Mouse (Mus musculus) hindbrain, embryonic 12.5 days (tissue): ENCODE results near the gene Sel1l. TPM values are rescaled to one million over a fixed set of nuclear protein-coding genes. Genes with fewer than 3 reads are reported as not detected.

Experiments
- ATAC-seq: fragments of 200-750 bp; cut with Nextera tagmentation; 2 replicates; pipeline ENCODE4 v1.8.0; 2017; ENCODE audit warnings: moderate TSS enrichment; ENCODE audit not compliant: low FRiP score
- H3K27ac ChIP-seq: fragments of 300-500 bp; sonication (generic); 2 replicates; pipeline ENCODE4 v1.5.1; 2016; ENCODE audit warnings: mild to moderate bottlenecking
- H3K27me3 ChIP-seq: fragments of 300-500 bp; sonication (generic); 2 replicates; pipeline ENCODE4 v1.6.1; 2016; ENCODE audit warnings: mild to moderate bottlenecking
- H3K36me3 ChIP-seq: fragments of 300-500 bp; sonication (generic); 2 replicates; pipeline ENCODE4 v1.6.1; 2016; ENCODE audit warnings: mild to moderate bottlenecking
- H3K4me1 ChIP-seq: fragments of 300-500 bp; sonication (generic); 2 replicates; pipeline ENCODE4 v1.6.1; 2016
- H3K4me2 ChIP-seq: fragments of 300-500 bp; sonication (generic); replicated peaks from 2 replicates; pipeline ENCODE4 v1.6.1; 2016; ENCODE audit warnings: mild to moderate bottlenecking
- H3K4me3 ChIP-seq: fragments of 300-500 bp; sonication (generic); 2 replicates; pipeline ENCODE4 v1.5.1; 2016; ENCODE audit warnings: mild to moderate bottlenecking
- H3K9ac ChIP-seq: fragments of 300-500 bp; sonication (generic); 2 replicates; pipeline ENCODE4 v1.6.1; 2016; ENCODE audit warnings: mild to moderate bottlenecking, moderate library complexity
- H3K9me3 ChIP-seq: fragments of 300-500 bp; sonication (generic); replicated peaks from 2 replicates; pipeline ENCODE4 v1.6.1; 2016; ENCODE audit warnings: mild to moderate bottlenecking
- WGBS: fragments of 180-500 bp; shearing (Covaris S2); methylation state at CpG from one replicate; pipeline ENCODE4 v1.1.7; 2016; 5-methylcytosine and 5-hydroxymethylcytosine counted together
- polyA plus RNA-seq: library from polyadenylated mRNA; unstranded; fragments of >200 nt; fragmentation: Nextera tagmentation; extraction: Ambion mirVana; gene quantifications from 2 replicates; pipeline ENCODE4 v1.2.1, GENCODE M21; 2016

Gene Sel1l
- polyA plus RNA-seq, 1 experiment from 2014 or later, result 94.7 TPM

DNA sequence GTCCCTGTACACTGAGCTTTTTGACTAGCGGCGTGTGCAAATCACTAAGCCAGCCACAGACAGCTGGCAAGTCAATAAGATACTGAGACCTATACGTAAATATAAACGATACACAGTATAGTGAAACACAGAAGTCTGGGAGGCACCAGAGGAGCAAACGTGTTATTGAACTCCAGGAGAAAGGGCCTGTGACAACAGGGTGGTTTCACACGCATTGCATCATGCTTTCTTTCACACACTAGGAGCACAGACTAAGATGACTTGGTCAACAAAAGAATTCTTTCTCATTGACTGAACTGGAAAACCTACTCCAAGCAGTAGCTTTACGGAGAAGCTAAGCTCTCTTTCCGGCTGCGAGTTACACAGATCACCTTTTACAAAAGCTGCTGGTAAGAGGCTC lies 3.6 kb downstream of the Sel1l start:
- H3K27ac ChIP-seq, result no peak overlapping the region
- no peak overlapping the region for H3K9ac ChIP-seq
- no peaks in the 10 kb centered on the region for H3K9me3 ChIP-seq
- no peak for ATAC-seq
- H3K4me1 ChIP-seq, result peaks cover 14% of the 10 kb centered on the region
- peaks cover 21% of the 10 kb centered on the region for H3K36me3 ChIP-seq
- no peak overlapping the region for H3K4me2 ChIP-seq
- WGBS, result 86% methylated on average over 9 of the region's 9 CpGs
- H3K4me3 ChIP-seq, result no peak overlapping the region
- H3K27me3 ChIP-seq, result no peaks in the 10 kb centered on the region

DNA sequence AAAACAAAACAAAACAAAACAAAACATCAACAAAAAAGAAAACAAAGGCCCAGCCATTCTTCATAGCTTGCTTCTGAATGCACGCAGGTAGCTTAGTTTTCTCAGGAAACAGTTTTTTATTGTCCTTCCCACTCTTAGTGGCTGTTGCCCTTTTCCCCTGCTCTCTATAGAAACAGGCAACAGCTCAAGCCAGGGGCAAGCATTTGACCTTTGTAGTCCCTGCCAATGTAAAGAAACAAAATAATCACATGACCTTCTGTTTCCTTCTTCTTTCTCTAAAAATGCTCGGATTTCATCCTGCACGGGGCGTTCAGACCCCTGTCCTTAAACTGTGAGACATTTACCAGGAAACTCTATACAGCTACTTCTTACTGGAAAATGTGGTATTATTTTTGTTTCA lies 4.4 kb downstream of the Sel1l start:
- H3K36me3 ChIP-seq, result peaks cover 26% of the 10 kb centered on the region
- WGBS, result 55% methylated on average over 4 of the region's 4 CpGs
- H3K4me2 ChIP-seq, result no peak overlapping the region
- no peak overlapping the region for H3K27ac ChIP-seq
- H3K4me1 ChIP-seq, result peaks cover 14% of the 10 kb centered on the region
- H3K9me3 ChIP-seq, result no peaks in the 10 kb centered on the region
- ATAC-seq, result no peak
- no peak overlapping the region for H3K4me3 ChIP-seq
- no peaks in the 10 kb centered on the region for H3K27me3 ChIP-seq
- no peak overlapping the region for H3K9ac ChIP-seq

DNA sequence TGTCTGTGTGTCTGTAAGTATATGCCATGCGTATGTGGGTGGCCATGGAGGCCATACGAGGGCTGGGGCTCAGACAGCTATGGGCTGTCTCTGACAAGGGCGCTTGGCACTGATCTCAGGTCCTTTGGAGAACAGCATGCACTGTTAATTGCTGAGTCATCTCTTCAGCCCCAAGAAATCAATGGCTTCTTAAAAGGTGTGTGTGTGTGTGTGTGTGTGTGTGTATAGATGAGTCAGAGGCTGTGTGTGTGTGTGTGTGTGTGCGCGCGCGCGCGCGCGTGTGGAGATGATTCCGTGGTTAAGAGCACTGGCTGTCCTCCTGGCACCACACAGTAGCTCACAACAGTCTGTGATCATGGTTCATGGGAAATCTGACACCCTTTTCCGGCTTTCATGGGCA lies 5.1 kb downstream of the Sel1l start:
- no peak overlapping the region for H3K4me2 ChIP-seq
- peaks cover 33% of the 10 kb centered on the region for H3K36me3 ChIP-seq
- H3K4me1 ChIP-seq, result peaks cover 14% of the 10 kb centered on the region
- H3K27me3 ChIP-seq, result no peaks in the 10 kb centered on the region
- ATAC-seq, result no peak
- H3K9ac ChIP-seq, result no peak overlapping the region
- 94% methylated on average over 13 of the region's 13 CpGs for WGBS
- no peak overlapping the region for H3K4me3 ChIP-seq
- H3K9me3 ChIP-seq, result no peaks in the 10 kb centered on the region
- no peak overlapping the region for H3K27ac ChIP-seq

- Histone ChIP-seq H3K36me3 (peaks cover 54% of the 10 kb centered on the region), H3K9me3 (no peaks in the 10 kb centered on the region), H3K9ac (no peak overlapping the region), H3K4me3 (no peak overlapping the region), H3K27ac (no peak overlapping the region), H3K4me1 (no peaks in the 10 kb centered on the region), H3K27me3 (no peaks in the 10 kb centered on the region), H3K4me2 (no peak overlapping the region)
- 93% methylated on average over 6 of the region's 6 CpGs for WGBS
- ATAC-seq, result no peak
Measured at GRCm38 (mm10) chr12:91841714-91842113, 7.2 kb downstream of the Sel1l start.

DNA sequence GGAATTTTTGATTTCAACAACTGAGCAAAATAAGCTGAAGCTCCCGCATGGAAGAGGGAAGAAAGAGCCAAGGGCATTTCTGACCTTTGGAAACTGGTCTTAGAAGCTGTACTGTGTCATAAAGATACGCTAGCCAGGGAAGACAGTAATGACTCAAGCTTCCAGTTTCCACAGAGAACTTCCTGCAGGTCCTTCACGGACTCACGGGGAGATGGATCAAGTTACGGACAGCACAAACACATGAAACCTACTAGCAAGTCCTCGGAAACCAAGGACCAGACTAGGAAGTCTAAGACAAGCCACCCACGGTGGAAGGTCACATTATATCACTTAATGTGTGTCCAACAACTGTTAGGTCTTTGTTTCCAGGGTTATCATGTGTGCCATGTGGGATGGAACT lies 10.7 kb downstream of the Sel1l start:
- Histone ChIP-seq H3K36me3 (peaks cover 80% of the 10 kb centered on the region), H3K9me3 (no peaks in the 10 kb centered on the region), H3K27ac (no peak overlapping the region), H3K9ac (no peak overlapping the region), H3K4me3 (no peak overlapping the region), H3K4me2 (no peak overlapping the region), H3K4me1 (no peaks in the 10 kb centered on the region), H3K27me3 (no peaks in the 10 kb centered on the region)
- WGBS, result 77% methylated on average over 7 of the region's 7 CpGs
- ATAC-seq, result no peak

DNA sequence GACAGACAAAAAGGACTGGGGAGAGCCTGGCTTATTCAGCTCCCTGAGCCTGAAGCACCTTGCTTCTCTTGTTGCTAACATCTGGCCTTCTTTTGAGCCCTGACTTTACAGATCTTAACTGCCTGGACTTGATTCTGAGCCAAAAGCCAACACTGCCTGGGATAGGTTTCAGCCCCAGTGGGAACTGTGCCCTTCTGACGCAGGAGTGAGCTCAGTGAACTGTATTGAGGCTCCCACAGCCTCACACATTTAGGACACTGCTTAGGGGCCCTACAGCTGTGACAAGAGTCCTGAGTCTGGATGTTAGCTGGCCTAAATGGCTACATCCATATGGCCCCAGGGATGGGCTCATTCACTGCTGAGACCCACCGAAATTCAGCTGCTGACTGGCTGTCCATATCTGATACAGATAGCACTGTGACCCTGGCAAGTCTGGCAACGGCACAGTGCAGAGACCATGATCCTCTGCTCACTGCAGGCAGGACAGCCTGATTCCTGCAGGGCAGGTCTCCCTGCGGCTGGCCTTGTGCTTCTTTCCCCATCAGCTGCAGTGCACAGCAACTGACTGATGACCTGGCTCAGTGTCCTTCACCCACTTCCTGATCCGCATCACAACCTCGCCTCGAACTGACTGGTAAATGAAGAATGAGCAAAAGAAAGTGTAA lies 11.4 kb downstream of the Sel1l start:
- no peaks in the 10 kb centered on the region for H3K4me1 ChIP-seq
- no peaks in the 10 kb centered on the region for H3K27me3 ChIP-seq
- H3K36me3 ChIP-seq, result peaks cover 84% of the 10 kb centered on the region
- no peak overlapping the region for H3K9ac ChIP-seq
- H3K4me2 ChIP-seq, result no peak overlapping the region
- no peaks in the 10 kb centered on the region for H3K9me3 ChIP-seq
- no peak overlapping the region for H3K4me3 ChIP-seq
- WGBS, result 93% methylated on average over 7 of the region's 7 CpGs
- no peak overlapping the region for H3K27ac ChIP-seq
- ATAC-seq, result no peak

DNA sequence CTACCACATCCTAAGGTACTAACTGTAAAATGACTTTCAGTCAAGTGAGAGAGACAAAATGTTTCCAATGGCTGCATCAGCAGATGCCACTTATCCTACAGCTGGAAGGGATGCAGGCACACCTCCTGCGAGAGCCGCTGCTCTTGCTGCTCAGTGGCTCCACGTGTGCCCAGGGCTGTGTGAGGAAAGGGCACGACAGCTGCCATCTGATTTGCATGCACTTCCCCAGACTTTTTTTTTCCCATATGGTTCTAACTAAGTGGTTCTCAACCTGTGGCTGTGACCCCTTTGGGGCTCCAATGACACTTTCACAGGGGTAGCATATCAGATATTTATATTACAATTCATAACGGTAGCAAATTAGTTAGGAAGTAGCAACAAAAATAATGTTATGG lies 15.0 kb downstream of the Sel1l start:
- Histone ChIP-seq H3K9me3 (no peaks in the 10 kb centered on the region), H3K4me2 (no peak overlapping the region), H3K27ac (no peak overlapping the region), H3K9ac (no peak overlapping the region), H3K4me3 (no peak overlapping the region), H3K4me1 (no peaks in the 10 kb centered on the region), H3K27me3 (no peaks in the 10 kb centered on the region), H3K36me3 (peaks cover 71% of the 10 kb centered on the region)
- ATAC-seq, result no peak
- WGBS, result 69% methylated on average over 5 of the region's 5 CpGs

GRCm38 (mm10) chr12:91833237-91833938 lies 15.6 kb downstream of the Sel1l start:
- Histone ChIP-seq H3K9me3 (no peaks in the 10 kb centered on the region), H3K4me3 (no peak overlapping the region), H3K36me3 (peaks cover 69% of the 10 kb centered on the region), H3K4me2 (no peak overlapping the region), H3K27me3 (no peaks in the 10 kb centered on the region), H3K27ac (no peak overlapping the region), H3K4me1 (no peaks in the 10 kb centered on the region), H3K9ac (no peak overlapping the region)
- 88% methylated on average over 3 of the region's 3 CpGs for WGBS
- no peak for ATAC-seq

DNA sequence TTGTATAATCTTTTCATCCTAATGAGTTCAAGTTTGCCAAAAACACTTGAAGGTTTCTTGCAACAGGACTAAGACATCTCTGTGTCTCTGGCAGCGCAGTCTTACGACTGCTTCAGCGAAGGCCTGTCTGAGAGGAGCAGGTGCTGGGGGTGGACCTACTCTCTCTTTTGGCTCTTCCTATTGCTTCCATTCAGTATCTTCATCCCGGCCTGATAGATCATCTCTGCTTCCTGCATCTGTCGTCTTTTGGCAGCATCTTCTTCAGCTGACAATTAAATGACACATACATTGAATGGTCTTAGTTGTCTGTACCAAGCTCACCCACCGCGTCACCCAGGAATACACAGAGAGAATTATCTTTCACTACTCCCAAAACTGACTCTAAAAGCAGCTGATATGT lies 17.5 kb downstream of the Sel1l start:
- Histone ChIP-seq H3K27me3 (no peaks in the 10 kb centered on the region), H3K9me3 (no peaks in the 10 kb centered on the region), H3K9ac (no peak overlapping the region), H3K36me3 (peaks cover 57% of the 10 kb centered on the region), H3K4me2 (no peak overlapping the region), H3K27ac (no peak overlapping the region), H3K4me3 (no peak overlapping the region), H3K4me1 (no peaks in the 10 kb centered on the region)
- ATAC-seq, result no peak
- 93% methylated on average over 7 of the region's 7 CpGs for WGBS

- no peak overlapping the region for H3K4me3 ChIP-seq
- no peaks in the 10 kb centered on the region for H3K9me3 ChIP-seq
- no peak for ATAC-seq
- peaks cover 80% of the 10 kb centered on the region for H3K36me3 ChIP-seq
- H3K27me3 ChIP-seq, result no peaks in the 10 kb centered on the region
- H3K4me1 ChIP-seq, result no peaks in the 10 kb centered on the region
- no peak overlapping the region for H3K4me2 ChIP-seq
- no peak overlapping the region for H3K27ac ChIP-seq
- H3K9ac ChIP-seq, result no peak overlapping the region
- WGBS, result 95% methylated on average over 12 of the region's 12 CpGs
Measured at GRCm38 (mm10) chr12:91820461-91820860, 28.5 kb downstream of the Sel1l start.

GRCm38 (mm10) chr12:91818726-91819125 lies 30.2 kb downstream of the Sel1l start:
- no peaks in the 10 kb centered on the region for H3K27me3 ChIP-seq
- H3K27ac ChIP-seq, result no peak overlapping the region
- no peak overlapping the region for H3K4me3 ChIP-seq
- H3K36me3 ChIP-seq, result peaks cover 82% of the 10 kb centered on the region
- H3K4me1 ChIP-seq, result no peaks in the 10 kb centered on the region
- no peak overlapping the region for H3K4me2 ChIP-seq
- no peaks in the 10 kb centered on the region for H3K9me3 ChIP-seq
- ATAC-seq, result no peak
- no peak overlapping the region for H3K9ac ChIP-seq
- WGBS, result 90% methylated on average over 4 of the region's 4 CpGs

- 28% methylated on average over 10 of the region's 10 CpGs for WGBS
- ATAC-seq, result peak; percentile 63; the same call in 1 of the 2 replicates
- no peaks in the 10 kb centered on the region for H3K27me3 ChIP-seq
- H3K4me2 ChIP-seq, result no peak overlapping the region
- H3K36me3 ChIP-seq, result peaks cover 80% of the 10 kb centered on the region
- no peaks in the 10 kb centered on the region for H3K4me1 ChIP-seq
- H3K27ac ChIP-seq, result no peak overlapping the region
- no peaks in the 10 kb centered on the region for H3K9me3 ChIP-seq
- H3K9ac ChIP-seq, result no peak overlapping the region
- H3K4me3 ChIP-seq, result no peak overlapping the region
Measured at GRCm38 (mm10) chr12:91815990-91816389, 33.0 kb downstream of the Sel1l start.

DNA sequence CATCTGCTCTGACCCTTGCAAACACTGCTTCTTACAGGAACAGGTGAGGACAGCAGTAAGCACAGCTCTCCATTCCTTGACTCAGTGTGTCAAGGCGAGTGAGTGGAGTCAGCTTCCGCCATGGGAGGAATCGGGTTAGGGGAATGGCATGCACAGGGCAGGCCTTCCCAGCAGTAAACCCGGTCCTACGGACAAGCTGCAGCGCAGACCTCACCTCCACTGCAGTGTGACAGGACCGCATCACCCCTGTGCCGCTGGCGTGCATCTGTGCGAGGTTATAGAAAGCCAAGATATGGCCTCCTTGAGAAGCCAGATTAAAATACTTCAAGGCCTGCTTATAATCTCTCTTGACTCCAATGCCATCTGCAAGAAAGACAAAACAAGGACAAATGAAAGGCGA lies 33.4 kb downstream of the Sel1l start:
- Histone ChIP-seq H3K4me1 (no peaks in the 10 kb centered on the region), H3K9me3 (no peaks in the 10 kb centered on the region), H3K9ac (no peak overlapping the region), H3K4me2 (no peak overlapping the region), H3K27ac (no peak overlapping the region), H3K4me3 (no peak overlapping the region), H3K36me3 (peaks cover 81% of the 10 kb centered on the region), H3K27me3 (no peaks in the 10 kb centered on the region)
- ATAC-seq, result no peak
- WGBS, result 93% methylated on average over 11 of the region's 11 CpGs
